Mouse (Mus musculus) CD4-positive naive resting alpha-beta T cell, adult 76 days (primary cell): ENCODE results near the gene Gm20916. TPM values are rescaled to one million over a fixed set of nuclear protein-coding genes. Genes with fewer than 3 reads are reported as not detected.

Experiments
- total RNA-seq: library from RNA; stranded (reverse); gene quantifications from one replicate; pipeline ENCODE4 v1.2.4, GENCODE M21; 2023

Gm20916 gene
- not detected for total RNA-seq

GRCm38 (mm10) chrY:79319265-79319664 is at the start of gene Gm20916:
Gene Gm20916, plus strand, starts transcription at chrY:79319565.

Other genes with a start within 250 kb of the Gm20916 start
- gene Gm20917, start 168.4 kb upstream of the Gm20916 start, total RNA-seq = not detected